Mouse (Mus musculus) ES-E14 (cell line): ENCODE results near the gene Arhgef2. TPM values are rescaled to one million over a fixed set of nuclear protein-coding genes. Genes with fewer than 3 reads are reported as not detected.

Experiments used
- DNase-seq: peaks from one replicate; pipeline ENCODE4 v3.0.0-alpha.2; 2013; ENCODE audit warnings: low read depth, low spot score
- H3K27ac ChIP-seq: 2 replicates; pipeline ENCODE4 v1.5.1; 2012; ENCODE audit warnings: low read depth, mild to moderate bottlenecking, low read length, moderate library complexity, mixed read lengths; ENCODE audit not compliant: poor library complexity, insufficient read depth, severe bottlenecking
- H3K36me3 ChIP-seq: 2 replicates; pipeline ENCODE4 v1.6.1; 2012; ENCODE audit warnings: mild to moderate bottlenecking, low read length, moderate library complexity, mixed read lengths; ENCODE audit not compliant: control insufficient read depth, poor library complexity, insufficient read depth, severe bottlenecking
- H3K4me1 ChIP-seq, 2 experiments: fragments of 150-350 bp in 1 of 2; sonication (generic) in 1 of 2; 2 replicates each; pipeline ENCODE4 v1.6.1; 2012; ENCODE audit warnings: low read length in 2 of 2, mild to moderate bottlenecking in 1 of 2, mixed read lengths in 1 of 2; ENCODE audit not compliant: control insufficient read depth in 2 of 2, insufficient read depth in 2 of 2, poor library complexity in 1 of 2
- H3K4me3 ChIP-seq, 2 experiments: fragments of 150-350 bp in 1 of 2; sonication (generic) in 1 of 2; 2 replicates each; pipeline ENCODE4 v1.5.1; 2012; ENCODE audit warnings: low read length in 2 of 2, low read depth in 1 of 2, mild to moderate bottlenecking in 1 of 2, mixed read lengths in 1 of 2; ENCODE audit not compliant: insufficient read depth in 1 of 2, poor library complexity in 1 of 2, severe bottlenecking in 1 of 2
- H3K9ac ChIP-seq: 2 replicates; pipeline ENCODE4 v1.6.1; 2012; ENCODE audit warnings: low read depth, mild to moderate bottlenecking, low read length, mixed read lengths; ENCODE audit not compliant: poor library complexity, insufficient read depth, severe bottlenecking
- H3K9me3 ChIP-seq: fragments of 150-350 bp; sonication (generic); 2 replicates; pipeline ENCODE4 v1.6.1; 2012; ENCODE audit warnings: low read depth, mild to moderate bottlenecking, low read length; ENCODE audit not compliant: control insufficient read depth, insufficient read depth
- CHD2 ChIP-seq: IDR thresholded peaks from 2 replicates; pipeline ENCODE4 v1.6.1; 2014; ENCODE audit warnings: mild to moderate bottlenecking, low read depth, low read length, inconsistent platforms
- HCFC1 ChIP-seq: IDR thresholded peaks from 2 replicates; pipeline ENCODE4 v1.6.1; 2012; ENCODE audit warnings: low read length, inconsistent platforms, borderline replicate concordance; ENCODE audit not compliant: insufficient read depth
- MAFK ChIP-seq: IDR thresholded peaks from 2 replicates; pipeline ENCODE4 v1.6.1; 2014; ENCODE audit warnings: mild to moderate bottlenecking, low read depth, low read length, inconsistent platforms; ENCODE audit not compliant: insufficient read depth
- ZC3H11A ChIP-seq: IDR thresholded peaks from 2 replicates; pipeline ENCODE4 v1.6.1; 2012; ENCODE audit warnings: low read depth, mild to moderate bottlenecking, inconsistent platforms, low read length, borderline replicate concordance
- ZNF384 ChIP-seq: IDR thresholded peaks from 2 replicates; pipeline ENCODE4 v1.6.1; 2012; ENCODE audit warnings: low read depth, low read length, inconsistent platforms
- in situ Hi-C, 2 experiments: fragments of 600-800 bp; cut with MboI; formaldehyde crosslinking; loops; one replicate each; pipeline ENCODE4 v1.15.1; 2025; ENCODE audit warnings: low sequenced_read_pairs in 2 of 2, inconsistent platforms in 1 of 2; ENCODE audit not compliant: unreplicated experiment in 2 of 2
- total RNA-seq: library from RNA; depleted of rRNA; stranded (reverse); fragments of 300-350 nt; gene quantifications from 2 replicates; pipeline ENCODE4 v1.2.3, GENCODE M21; 2012

Arhgef2 gene
- total RNA-seq, 1 experiment = 50.8 TPM

DNA sequence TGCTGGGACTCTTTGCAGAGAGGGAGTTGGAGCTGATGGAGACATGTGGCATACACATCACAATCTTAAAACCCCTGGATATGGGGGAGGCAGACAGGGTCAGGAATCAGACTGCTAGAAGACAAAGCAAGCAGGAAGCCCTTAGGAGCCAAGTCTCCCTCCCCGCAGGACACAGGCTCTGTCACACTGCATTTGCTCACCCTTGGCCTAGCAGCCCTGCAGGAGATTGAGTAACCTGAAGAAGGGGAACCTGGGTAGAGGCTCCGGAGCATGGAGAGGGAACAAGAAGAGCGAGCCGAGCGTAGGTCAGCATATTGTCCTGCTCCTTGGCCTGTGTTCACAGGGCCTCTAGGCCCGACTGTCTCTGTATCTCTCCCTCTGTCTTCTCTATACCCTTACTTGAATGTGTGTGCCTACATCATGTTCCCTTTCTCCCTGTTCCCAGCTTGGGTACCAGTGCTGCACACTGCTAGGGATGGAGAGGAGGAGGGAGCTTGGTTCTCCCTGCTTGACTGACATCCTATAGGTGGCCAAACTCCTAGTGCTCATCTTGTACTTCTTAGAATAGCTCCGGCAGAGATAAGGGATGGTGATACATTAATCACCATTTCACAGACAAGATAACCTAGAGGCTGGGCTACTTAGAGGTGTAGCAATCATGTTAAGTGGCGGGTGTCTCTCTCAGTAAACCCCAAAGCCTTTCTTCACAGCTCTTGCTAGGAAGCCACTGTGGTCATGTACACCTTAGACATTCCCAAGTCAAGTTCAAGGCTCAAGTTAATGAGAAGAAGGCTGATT, 12.5 kb downstream of the Arhgef2 start:
- H3K9ac ChIP-seq = no peak overlapping the region
- in situ Hi-C loops = no loop called here
- TF ChIP-seq CHD2 = no peak
- no peak for TF ChIP-seq MAFK
- no peak for TF ChIP-seq HCFC1
- TF ChIP-seq ZC3H11A = no peak
- TF ChIP-seq ZNF384 = no peak
- H3K4me3 ChIP-seq = no peak overlapping the region
- H3K9me3 ChIP-seq = no peaks in the 10 kb centered on the region
- H3K4me1 ChIP-seq = peaks cover 15 to 24% of the 10 kb centered on the region in 2 experiments
- no peak overlapping the region for H3K27ac ChIP-seq
- DNase-seq = no peak
- peaks cover 4% of the 10 kb centered on the region; the same call in 1 of the 2 replicates for H3K36me3 ChIP-seq

GRCm38 (mm10) chr3:88619113-88620097, 13.6 kb downstream of the Arhgef2 start:
- TF ChIP-seq ZNF384 = no peak
- TF ChIP-seq HCFC1 = no peak
- no peak for TF ChIP-seq ZC3H11A
- TF ChIP-seq MAFK = no peak
- TF ChIP-seq CHD2 = no peak

GRCm38 (mm10) chr3:88620146-88620991, 14.6 kb downstream of the Arhgef2 start:
- in situ Hi-C loops = no loop called here
- no peak overlapping the region for H3K27ac ChIP-seq

More at GRCm38 (mm10) chr3:88619113-88620097, 13.6 kb downstream of the Arhgef2 start:
- Histone ChIP-seq H3K27ac (no peak overlapping the region), H3K4me3 (no peak overlapping the region), H3K36me3 (peaks cover 4% of the 10 kb centered on the region; the same call in 1 of the 2 replicates), H3K9ac (no peak overlapping the region), H3K4me1 (peaks cover 18 to 31% of the 10 kb centered on the region in 2 experiments), H3K9me3 (no peaks in the 10 kb centered on the region)
- in situ Hi-C loops = no loop called here
- no peak for DNase-seq

More at GRCm38 (mm10) chr3:88620146-88620991, 14.6 kb downstream of the Arhgef2 start:
- peaks cover 8% of the 10 kb centered on the region; the same call in 1 of the 2 replicates for H3K36me3 ChIP-seq
- no peaks in the 10 kb centered on the region for H3K9me3 ChIP-seq
- H3K4me1 ChIP-seq = peaks cover 15 to 31% of the 10 kb centered on the region in 2 experiments
- TF ChIP-seq ZNF384 (no peak), HCFC1 (no peak), CHD2 (no peak; the same call in 1 of the 2 replicates), ZC3H11A (no peak), MAFK (no peak)
- no peak for DNase-seq
- H3K9ac ChIP-seq = peak overlapping the region; percentile 80
- H3K4me3 ChIP-seq = peak overlapping the region; percentile 79 to 90
